Mouse (Mus musculus) liver (tissue): Measurements from ENCODE around the gene Bgn.
A peak's percentile ranks its signal among the peaks of the same experiment; 100 is the strongest.

Experiments
- DNase-seq: peaks from one replicate; pipeline ENCODE4 v3.0.0-alpha.2; 2020; ENCODE audit warnings: mixed read lengths

Gene Bgn

GRCm38 (mm10) chrX:73483484-73483810 lies at the start of gene Bgn:
Bgn (plus strand) TSS chrX:73483602.
- DNase-seq = peak; percentile 33

- no peak for DNase-seq
These were observed 48.1 kb upstream of the Bgn start, which contains the start of gene Trex2 for GRCm38 (mm10) chrX:73435252-73435651. Trex2 (minus strand) TSS chrX:73435344.

- no peak for DNase-seq
These were observed 42.0 kb upstream of the Bgn start for GRCm38 (mm10) chrX:73441428-73441827.

- peak; percentile 67 for DNase-seq
These were observed 31.5 kb upstream of the Bgn start for GRCm38 (mm10) chrX:73451949-73452348.

GRCm38 (mm10) chrX:73458877-73459392 lies 24.5 kb upstream of the Bgn start, which contains the start of gene Haus7:
Haus7 (minus strand) TSS chrX:73459044.
- peak; percentile 93 for DNase-seq

- no peak for DNase-seq
These were observed 22.6 kb upstream of the Bgn start for GRCm38 (mm10) chrX:73460792-73461191.

- DNase-seq = no peak
These were observed 17.8 kb upstream of the Bgn start for GRCm38 (mm10) chrX:73465483-73466186.

- peak; percentile 22 for DNase-seq
These were observed 15.8 kb upstream of the Bgn start for GRCm38 (mm10) chrX:73467446-73468241.

- DNase-seq = no peak
These were observed 15.1 kb upstream of the Bgn start for GRCm38 (mm10) chrX:73468330-73468729.

GRCm38 (mm10) chrX:73468752-73469151 lies 14.7 kb upstream of the Bgn start:
- DNase-seq = no peak

GRCm38 (mm10) chrX:73471764-73472163 lies 11.6 kb upstream of the Bgn start:
- DNase-seq = no peak

GRCm38 (mm10) chrX:73474340-73475165 lies 8.8 kb upstream of the Bgn start:
- peak; percentile 18 for DNase-seq

- DNase-seq = no peak
These were observed 7.6 kb upstream of the Bgn start for GRCm38 (mm10) chrX:73475658-73476256.

GRCm38 (mm10) chrX:73476621-73477020 lies 6.8 kb upstream of the Bgn start:
- DNase-seq = peak; percentile 46

- no peak for DNase-seq
These were observed 5.9 kb upstream of the Bgn start for GRCm38 (mm10) chrX:73477500-73477899.

GRCm38 (mm10) chrX:73479656-73480055 lies 3.7 kb upstream of the Bgn start:
- no peak for DNase-seq

- no peak for DNase-seq
These were observed 3.1 kb upstream of the Bgn start for GRCm38 (mm10) chrX:73480334-73480733.

GRCm38 (mm10) chrX:73482643-73483483 lies 539 bp upstream of the Bgn start:
- DNase-seq = no peak

- no peak for DNase-seq
These were observed 674 bp downstream of the Bgn start for GRCm38 (mm10) chrX:73484076-73484475.

GRCm38 (mm10) chrX:73484870-73485269 lies 1.5 kb downstream of the Bgn start:
- DNase-seq = no peak

- no peak for DNase-seq
These were observed 3.5 kb downstream of the Bgn start for GRCm38 (mm10) chrX:73486920-73487319.

- no peak for DNase-seq
These were observed 6.8 kb downstream of the Bgn start for GRCm38 (mm10) chrX:73490186-73490585.
